Mouse (Mus musculus) MEL (cell line): ENCODE data around the gene Lrba. TPM values are rescaled to one million over a fixed set of nuclear protein-coding genes. Genes with fewer than 3 reads are reported as not detected.

Source experiments
- DNase-seq: peaks from one replicate; pipeline ENCODE4 v3.0.0; 2011; ENCODE audit warnings: low read depth, low spot score
- H3K27ac ChIP-seq: 2 replicates; pipeline ENCODE4 v1.5.1; 2012; ENCODE audit warnings: low read depth, mild to moderate bottlenecking, control low read depth, low read length, moderate library complexity; ENCODE audit not compliant: control insufficient read depth
- H3K27me3 ChIP-seq, 2 experiments: fragments of 150-350 bp in 1 of 2; sonication (generic) in 1 of 2; 2 replicates each; pipeline ENCODE4 v1.6.1; 2012; ENCODE audit warnings: low read length in 2 of 2, mild to moderate bottlenecking in 2 of 2, improper control_type of control experiment in 1 of 2, moderate library complexity in 1 of 2; ENCODE audit not compliant: insufficient read depth in 2 of 2, control insufficient read depth in 1 of 2
- H3K36me3 ChIP-seq, 2 experiments: 2 replicates each; pipeline ENCODE4 v1.6.1; 2012 to 2014; ENCODE audit warnings: low read length in 2 of 2, improper control_type of control experiment in 1 of 2, inconsistent platforms in 1 of 2, mild to moderate bottlenecking in 1 of 2; ENCODE audit not compliant: insufficient read depth in 2 of 2, control insufficient read depth in 1 of 2
- H3K4me1 ChIP-seq, 2 experiments: fragments of 150-350 bp in 1 of 2; sonication (generic) in 1 of 2; 2 replicates each; pipeline ENCODE4 v1.6.1; 2012; ENCODE audit warnings: low read length in 2 of 2, improper control_type of control experiment in 1 of 2, mild to moderate bottlenecking in 1 of 2; ENCODE audit not compliant: insufficient read depth in 2 of 2, control insufficient read depth in 1 of 2
- H3K4me3 ChIP-seq, 2 experiments: fragments of 150-350 bp in 1 of 2; sonication (generic) in 1 of 2; 2 replicates each; pipeline ENCODE4 v1.5.1; 2012; ENCODE audit warnings: low read depth in 2 of 2, low read length in 2 of 2, mild to moderate bottlenecking in 2 of 2, moderate library complexity in 2 of 2, control low read depth in 1 of 2, improper control_type of control experiment in 1 of 2; ENCODE audit not compliant: control insufficient read depth in 1 of 2, insufficient read depth in 1 of 2
- H3K79me2 ChIP-seq: 2 replicates; pipeline ENCODE4 v1.6.1; 2012; ENCODE audit warnings: mild to moderate bottlenecking, low read length, moderate library complexity; ENCODE audit not compliant: control insufficient read depth, poor library complexity, insufficient read depth
- H3K9ac ChIP-seq: 2 replicates; pipeline ENCODE4 v1.6.1; 2012; ENCODE audit warnings: low read depth, mild to moderate bottlenecking, control low read depth, low read length, moderate library complexity; ENCODE audit not compliant: control insufficient read depth, poor library complexity, severe bottlenecking
- H3K9me3 ChIP-seq: fragments of 150-350 bp; sonication (generic); replicated peaks from 2 replicates; pipeline ENCODE4 v1.6.1; 2012; ENCODE audit warnings: mild to moderate bottlenecking, low read length, improper control_type of control experiment, moderate library complexity; ENCODE audit not compliant: insufficient read depth
- BHLHE40 ChIP-seq: IDR thresholded peaks from 2 replicates; pipeline ENCODE4 v1.6.1; 2012; ENCODE audit warnings: low read depth, mild to moderate bottlenecking, inconsistent platforms, low read length, improper control_type of control experiment, borderline replicate concordance
- CHD1 ChIP-seq: IDR thresholded peaks from 2 replicates; pipeline ENCODE4 v1.6.1; 2012; ENCODE audit warnings: low read depth, mild to moderate bottlenecking, inconsistent platforms, low read length, improper control_type of control experiment
- E2F4 ChIP-seq: IDR thresholded peaks from 2 replicates; pipeline ENCODE4 v1.6.1; 2011; ENCODE audit warnings: low read depth, low read length, improper control_type of control experiment, borderline replicate concordance
- EP300 ChIP-seq, 2 experiments: IDR thresholded peaks; 2 replicates each; pipeline ENCODE4 v1.6.1; 2011; ENCODE audit warnings: improper control_type of control experiment in 2 of 2, low read length in 2 of 2, low read depth in 1 of 2, mild to moderate bottlenecking in 1 of 2
- GABPA ChIP-seq: IDR thresholded peaks from 2 replicates; pipeline ENCODE4 v1.6.1; 2012; ENCODE audit warnings: low read depth, mild to moderate bottlenecking, inconsistent platforms, low read length, improper control_type of control experiment, moderate library complexity
- GATA1 ChIP-seq: IDR thresholded peaks from 2 replicates; pipeline ENCODE4 v1.6.1; 2011; ENCODE audit warnings: low read depth, low read length, improper control_type of control experiment
- HCFC1 ChIP-seq: IDR thresholded peaks from 2 replicates; pipeline ENCODE4 v1.6.1; 2012; ENCODE audit warnings: low read depth, mild to moderate bottlenecking, inconsistent platforms, low read length, improper control_type of control experiment, moderate library complexity
- JUND ChIP-seq: IDR thresholded peaks from 2 replicates; pipeline ENCODE4 v1.6.1; 2011; ENCODE audit warnings: low read depth, mild to moderate bottlenecking, improper control_type of control experiment, low read length
- MAX ChIP-seq: IDR thresholded peaks from 2 replicates; pipeline ENCODE4 v1.6.1; 2011; ENCODE audit warnings: low read length, improper control_type of control experiment
- MAZ ChIP-seq: IDR thresholded peaks from 2 replicates; pipeline ENCODE4 v1.6.1; 2012; ENCODE audit warnings: low read depth, mild to moderate bottlenecking, inconsistent platforms, low read length, improper control_type of control experiment
- MYB ChIP-seq: IDR thresholded peaks from 2 replicates; pipeline ENCODE4 v1.6.1; 2011; ENCODE audit warnings: mild to moderate bottlenecking, low read depth, low read length, improper control_type of control experiment
- NRF1 ChIP-seq: IDR thresholded peaks from 2 replicates; pipeline ENCODE4 v1.6.1; 2014; ENCODE audit warnings: low read depth, mild to moderate bottlenecking, inconsistent platforms, low read length, improper control_type of control experiment, moderate library complexity; ENCODE audit not compliant: poor library complexity, insufficient read depth, severe bottlenecking
- POLR2A ChIP-seq, 2 experiments: IDR thresholded peaks; 2 replicates each; pipeline ENCODE4 v1.6.1; 2011 to 2012; ENCODE audit warnings: low read length in 2 of 2, mild to moderate bottlenecking in 2 of 2, control low read depth in 1 of 2, improper control_type of control experiment in 1 of 2, low read depth in 1 of 2, moderate library complexity in 1 of 2; ENCODE audit not compliant: control insufficient read depth in 1 of 2, insufficient read depth in 1 of 2, poor library complexity in 1 of 2
- POLR2AphosphoS5 ChIP-seq: IDR thresholded peaks from 2 replicates; pipeline ENCODE4 v1.6.1; 2012; ENCODE audit warnings: low read depth, borderline replicate concordance, mild to moderate bottlenecking, inconsistent platforms, low read length, moderate library complexity, mixed read lengths
- RAD21 ChIP-seq: IDR thresholded peaks from 2 replicates; pipeline ENCODE4 v1.6.1; 2011; ENCODE audit warnings: mild to moderate bottlenecking, low read depth, low read length, improper control_type of control experiment
- TBP ChIP-seq: IDR thresholded peaks from 2 replicates; pipeline ENCODE4 v1.8.0; 2011; ENCODE audit warnings: low read depth, low read length, improper control_type of control experiment
- TCF12 ChIP-seq: IDR thresholded peaks from 2 replicates; pipeline ENCODE4 v1.6.1; 2014; ENCODE audit warnings: low read depth, mild to moderate bottlenecking, inconsistent platforms, low read length, improper control_type of control experiment, moderate library complexity
- USF2 ChIP-seq, 2 experiments: IDR thresholded peaks; 2 replicates each; pipeline ENCODE4 v1.6.1; 2011 to 2012; ENCODE audit warnings: improper control_type of control experiment in 2 of 2, low read length in 2 of 2, borderline replicate concordance in 1 of 2, inconsistent platforms in 1 of 2, low read depth in 1 of 2, mild to moderate bottlenecking in 1 of 2; ENCODE audit not compliant: insufficient read depth in 1 of 2
- ZNF384 ChIP-seq: IDR thresholded peaks from 2 replicates; pipeline ENCODE4 v1.6.1; 2012; ENCODE audit warnings: low read depth, mild to moderate bottlenecking, inconsistent platforms, low read length, improper control_type of control experiment
- polyA plus RNA-seq, 2 experiments: library from polyadenylated mRNA; stranded (reverse) in 1 of 2; unstranded in 1 of 2; fragments of >175 nt in 1 of 2; fragments of >200 nt in 1 of 2; gene quantifications; 2 replicates each; pipeline versions ENCODE4 v1.2.1 to v1.2.4; 2012; ENCODE audit warnings: low replicate concordance in 2 of 2, low read depth in 1 of 2; ENCODE audit not compliant: insufficient read length in 2 of 2, insufficient read depth in 1 of 2, missing spikeins in 1 of 2
- total RNA-seq: library from RNA; depleted of rRNA; stranded (reverse); fragments of 300-350 nt; gene quantifications from 2 replicates; pipeline ENCODE4 v1.2.3, GENCODE M21; 2012

Gene Lrba
- total and polyA plus RNA-seq, 3 experiments: 10.9 to 17.9 TPM; not detected in 1

DNA sequence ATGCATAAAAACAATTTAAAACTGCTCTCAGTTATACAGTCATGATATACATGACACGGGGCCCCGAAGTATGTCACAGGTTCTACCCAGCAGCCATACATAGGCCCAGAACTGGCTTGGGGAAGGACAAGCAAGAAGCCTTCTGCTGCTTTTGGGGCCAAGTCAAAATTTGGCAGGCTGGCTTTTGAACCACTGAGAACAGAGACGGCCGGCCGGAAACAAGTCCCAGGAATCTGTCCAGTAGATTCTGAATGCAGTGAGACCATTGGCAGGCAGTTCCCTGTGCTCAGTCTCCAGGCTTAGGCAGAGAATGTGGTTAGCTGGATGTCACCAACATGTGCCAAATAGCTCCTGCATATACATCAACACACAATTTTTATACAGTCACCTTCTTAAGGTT, 565.3 kb downstream of the Lrba start:
- H3K36me3 ChIP-seq: no peaks in the 10 kb centered on the region
- DNase-seq: no peak
- no peak for TF ChIP-seq ZNF384
- TF ChIP-seq MAX: no peak
- no peak for TF ChIP-seq USF2 (IDR thresholded peaks at IDR 0.05; ENCODE audit: borderline replicate concordance in 1 of 2, insufficient read depth in 1 of 2, low read depth in 1 of 2, low read length in 2 of 2)
- TF ChIP-seq GABPA: no peak
- TF ChIP-seq GATA1: no peak
- no peak for TF ChIP-seq TCF12
- no peak for TF ChIP-seq NRF1
- no peak for TF ChIP-seq HCFC1

DNA sequence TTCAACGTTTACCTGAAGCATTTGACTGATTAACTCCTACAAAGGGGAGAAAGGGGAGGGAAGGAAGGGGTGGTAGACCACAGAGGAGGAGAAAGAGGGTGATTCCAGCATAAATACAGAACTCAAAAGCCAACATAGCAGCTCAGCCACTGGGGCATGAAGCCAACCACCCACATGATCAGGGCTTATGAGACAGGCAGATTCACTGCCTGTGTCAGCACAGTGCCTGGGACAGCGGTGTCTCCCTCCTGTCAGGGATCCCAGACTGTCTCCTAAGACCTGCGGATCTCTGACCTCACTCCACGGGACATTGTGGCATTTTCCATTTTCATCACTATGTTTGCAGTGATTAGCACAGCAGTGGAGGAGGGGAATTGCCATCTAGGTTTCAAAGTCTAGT, 568.8 kb downstream of the Lrba start:
- Histone ChIP-seq H3K9ac (no peak overlapping the region), H3K4me1 (no peaks in the 10 kb centered on the region), H3K27me3 (no peaks in the 10 kb centered on the region), H3K79me2 (no peaks in the 10 kb centered on the region), H3K27ac (no peak overlapping the region), H3K4me3 (no peak overlapping the region), H3K36me3 (peaks cover 0 to 3% of the 10 kb centered on the region in 2 experiments; a peak in 1 of 4 replicates)
- no peak for DNase-seq
- TF ChIP-seq GATA1 (no peak), E2F4 (no peak), POLR2A (IDR thresholded peaks at IDR 0.05; ENCODE audit: control insufficient read depth in 1 of 2, insufficient read depth in 1 of 2, low read depth in 1 of 2, low read length in 2 of 2, poor library complexity in 1 of 2) (no peak), EP300 (IDR thresholded peaks at IDR 0.05; ENCODE audit: low read depth in 1 of 2, low read length in 2 of 2) (no peak), MAZ (no peak), TBP (no peak), GABPA (no peak)
- TF ChIP-seq, all 39 proteins: peak for 0
- no peaks in the 10 kb centered on the region for H3K9me3 ChIP-seq

More for the DNA sequence above, 565.3 kb downstream of the Lrba start:
- Histone ChIP-seq H3K4me1 (no peaks in the 10 kb centered on the region), H3K27ac (no peak overlapping the region), H3K9me3 (no peaks in the 10 kb centered on the region), H3K4me3 (no peak overlapping the region), H3K27me3 (no peaks in the 10 kb centered on the region), H3K79me2 (no peaks in the 10 kb centered on the region), H3K9ac (no peak overlapping the region)

DNA sequence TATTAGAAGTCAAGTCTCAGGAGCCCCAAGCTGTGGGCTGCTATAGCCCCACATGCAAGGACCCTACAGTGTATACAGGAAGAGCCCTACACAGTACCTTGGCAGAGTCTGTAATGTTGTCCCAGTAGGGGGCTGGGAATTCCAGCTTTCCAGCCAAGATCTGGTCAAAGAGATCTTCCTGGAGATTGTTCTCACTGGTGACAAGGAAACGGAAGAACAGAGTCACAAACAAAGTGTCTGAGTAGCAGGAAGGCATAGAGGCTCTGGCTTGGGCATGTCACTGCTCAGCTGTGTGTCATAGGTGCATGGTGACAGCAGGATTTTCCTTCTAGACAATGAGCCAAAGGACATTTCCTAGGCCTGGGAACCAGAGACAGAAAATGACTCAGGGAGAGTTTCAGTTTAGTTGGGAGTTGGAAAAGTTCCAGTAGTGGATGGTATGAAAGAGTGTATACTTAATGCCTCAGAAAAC, 569.3 kb downstream of the Lrba start:
- no peaks in the 10 kb centered on the region for H3K79me2 ChIP-seq
- no peak for DNase-seq
- TF ChIP-seq POLR2AphosphoS5 (no peak), MYB (no peak), CHD1 (no peak), HCFC1 (no peak), USF2 (IDR thresholded peaks at IDR 0.05; ENCODE audit: borderline replicate concordance in 1 of 2, insufficient read depth in 1 of 2, low read depth in 1 of 2, low read length in 2 of 2) (no peak), RAD21 (no peak), EP300 (IDR thresholded peaks at IDR 0.05; ENCODE audit: low read depth in 1 of 2, low read length in 2 of 2) (no peak), JUND (no peak), BHLHE40 (no peak), GATA1 (no peak)
- TF ChIP-seq, all 39 proteins: peak for 0
- Histone ChIP-seq H3K4me1 (no peaks in the 10 kb centered on the region), H3K9ac (no peak overlapping the region), H3K36me3 (peaks cover 0 to 3% of the 10 kb centered on the region in 2 experiments; a peak in 1 of 4 replicates), H3K27ac (no peak overlapping the region), H3K27me3 (no peaks in the 10 kb centered on the region), H3K4me3 (no peak overlapping the region), H3K9me3 (no peaks in the 10 kb centered on the region)
